Mouse (Mus musculus) urinary bladder, postnatal 36 days (tissue): ENCODE data around the gene Fzr1.

ENCODE experiments used
- DNase-seq, 2 experiments: peaks; one replicate each; pipeline ENCODE4 v3.0.0; 2022; ENCODE audit warnings: low spot score in 2 of 2, mixed read lengths in 1 of 2

Fzr1 gene

GRCm38 (mm10) chr10:81402227-81402765 is 24.0 kb upstream of the Fzr1 start:
- no peak for DNase-seq

- DNase-seq, result peak in 1 of 2 experiments; percentile 67
Observed at GRCm38 (mm10) chr10:81401521-81402226, 23.4 kb upstream of the Fzr1 start.

DNA sequence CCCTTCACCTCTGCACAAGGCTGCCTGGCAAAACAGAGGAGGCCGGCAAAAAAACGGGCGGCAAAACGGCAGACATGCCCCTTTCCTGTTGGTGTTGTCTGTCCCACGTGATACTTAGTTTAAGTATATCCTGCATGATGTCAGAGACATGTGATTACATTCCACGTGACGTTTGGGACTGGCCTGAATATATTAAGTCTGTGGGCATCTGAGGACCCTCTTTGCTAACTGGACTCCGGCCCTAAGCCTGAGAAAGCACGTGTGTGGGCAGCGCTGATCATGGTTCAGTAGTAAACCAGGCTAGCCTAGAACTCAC is 22.8 kb upstream of the Fzr1 start:
- no peak for DNase-seq

DNA sequence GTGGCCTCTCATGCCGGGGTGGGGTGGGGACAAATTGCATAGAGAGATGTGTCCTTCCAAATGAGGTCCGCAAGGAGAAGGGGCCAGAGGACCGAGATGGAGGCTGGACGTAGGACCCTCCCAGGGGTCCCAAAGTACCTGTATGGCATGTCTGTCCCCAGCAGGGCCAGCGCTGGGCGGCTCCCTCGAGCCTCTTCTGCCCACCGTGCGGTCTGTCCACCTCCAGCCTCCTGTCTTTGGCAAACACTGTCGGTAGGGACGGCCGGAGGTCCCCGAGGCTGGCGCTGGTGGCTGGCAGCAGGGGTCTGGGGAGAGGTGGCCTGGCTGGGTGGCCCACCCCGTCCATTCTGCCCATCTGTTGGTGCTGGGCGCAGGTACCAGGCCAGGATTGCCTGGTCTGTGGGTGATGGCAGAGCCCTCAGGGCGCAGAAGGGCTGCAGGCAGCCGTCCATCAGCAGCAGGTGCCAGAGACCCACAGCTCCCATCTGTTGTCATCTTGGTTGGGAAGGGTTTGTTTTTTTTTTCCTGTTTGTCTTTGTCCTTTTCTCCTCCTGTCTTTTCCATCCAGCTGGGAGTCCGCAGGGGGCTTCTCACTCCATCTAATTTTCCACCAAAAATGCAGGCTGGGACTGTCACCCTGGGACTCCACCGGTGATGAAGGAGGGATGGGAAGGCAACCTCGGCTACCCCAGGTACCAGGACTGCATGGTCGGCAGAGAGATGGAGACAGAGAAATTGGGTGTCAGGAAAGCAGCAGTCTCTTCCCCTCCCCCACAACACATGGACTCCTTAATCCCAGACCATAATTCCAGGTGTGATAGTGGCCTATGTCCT is 22.3 kb upstream of the Fzr1 start:
- DNase-seq, result no peak

GRCm38 (mm10) chr10:81399798-81400308 is 21.5 kb upstream of the Fzr1 start:
- no peak for DNase-seq

DNA sequence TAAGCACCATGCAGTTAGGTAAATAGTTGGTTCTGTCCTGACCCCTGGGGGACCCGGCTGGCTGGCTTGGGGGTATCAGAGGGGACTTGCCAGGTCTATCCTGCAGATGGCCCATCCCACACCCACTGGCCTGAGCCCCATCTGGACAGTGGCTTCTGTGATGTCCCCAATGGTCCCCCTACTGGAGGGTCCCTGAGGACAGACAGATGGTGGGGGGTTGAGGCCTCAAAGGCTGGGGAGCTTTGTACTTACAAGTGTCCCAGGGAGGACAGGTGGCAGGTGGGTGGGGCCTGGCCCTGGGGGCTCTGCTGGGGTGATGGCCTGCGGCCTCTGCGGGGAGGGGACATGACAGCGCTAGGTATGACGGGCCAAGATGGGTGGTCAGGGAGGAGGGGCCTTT is 21.0 kb upstream of the Fzr1 start:
- DNase-seq, result no peak

DNA sequence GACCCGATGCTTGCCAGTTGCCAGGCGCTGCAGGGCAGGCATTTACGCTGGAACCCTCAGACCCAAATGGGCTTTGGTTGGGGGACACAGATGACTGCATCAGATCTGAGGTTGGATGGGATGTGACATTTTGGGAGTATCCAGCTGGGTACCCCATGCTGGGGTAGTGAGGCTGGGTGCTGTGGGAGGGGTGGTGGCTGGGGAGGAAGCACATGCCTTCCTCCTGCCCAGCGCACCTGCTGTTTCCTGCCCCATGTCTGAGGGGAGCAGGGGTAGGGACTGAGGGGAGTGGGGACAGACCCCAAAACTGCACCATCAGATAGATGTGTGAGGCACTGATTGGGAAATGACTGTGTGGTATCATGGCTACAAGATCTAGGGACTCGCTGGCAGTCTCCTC is 18.4 kb upstream of the Fzr1 start:
- no peak for DNase-seq

DNA sequence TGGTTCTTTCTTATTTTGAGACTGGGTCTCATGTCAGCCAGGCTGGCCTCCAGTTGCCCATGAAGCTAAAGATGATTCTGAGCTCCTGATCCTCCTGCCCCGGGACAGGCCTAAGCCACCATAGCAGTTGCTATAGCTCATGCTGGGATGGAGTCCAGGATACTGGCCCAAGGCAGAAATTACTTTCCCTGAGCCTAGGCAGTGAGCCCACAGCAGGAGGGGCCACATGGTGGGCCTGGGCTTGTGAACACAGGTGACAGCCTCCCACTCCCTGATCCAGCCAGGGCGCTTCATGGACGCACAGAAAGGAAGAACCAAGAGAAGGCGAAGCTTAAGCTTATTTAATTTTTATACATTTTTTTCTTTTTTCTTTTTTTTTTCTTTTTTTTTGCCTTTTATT is 17.5 kb upstream of the Fzr1 start:
- DNase-seq, result no peak

DNA sequence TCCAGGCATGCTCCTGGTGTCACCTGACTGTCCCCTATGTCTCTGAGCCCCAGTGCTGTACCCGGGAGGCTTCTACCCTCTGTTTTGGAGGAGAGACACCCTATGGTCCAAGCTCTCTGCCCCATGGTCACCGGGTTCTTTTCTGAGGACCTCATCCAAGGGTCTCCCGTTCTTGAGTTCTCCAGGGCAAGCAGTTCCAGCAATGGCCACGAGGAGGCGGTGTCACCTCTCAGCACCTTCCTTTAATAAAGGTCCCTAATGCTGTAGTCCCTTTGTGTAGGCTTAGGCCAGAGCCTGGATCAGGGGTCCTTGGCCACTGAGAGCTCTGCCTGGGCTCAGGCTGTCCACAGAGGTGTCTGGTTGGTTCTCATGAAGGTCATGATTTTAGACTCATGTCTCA is 16.8 kb upstream of the Fzr1 start:
- DNase-seq, result peak in 1 of 2 experiments; percentile 59

DNA sequence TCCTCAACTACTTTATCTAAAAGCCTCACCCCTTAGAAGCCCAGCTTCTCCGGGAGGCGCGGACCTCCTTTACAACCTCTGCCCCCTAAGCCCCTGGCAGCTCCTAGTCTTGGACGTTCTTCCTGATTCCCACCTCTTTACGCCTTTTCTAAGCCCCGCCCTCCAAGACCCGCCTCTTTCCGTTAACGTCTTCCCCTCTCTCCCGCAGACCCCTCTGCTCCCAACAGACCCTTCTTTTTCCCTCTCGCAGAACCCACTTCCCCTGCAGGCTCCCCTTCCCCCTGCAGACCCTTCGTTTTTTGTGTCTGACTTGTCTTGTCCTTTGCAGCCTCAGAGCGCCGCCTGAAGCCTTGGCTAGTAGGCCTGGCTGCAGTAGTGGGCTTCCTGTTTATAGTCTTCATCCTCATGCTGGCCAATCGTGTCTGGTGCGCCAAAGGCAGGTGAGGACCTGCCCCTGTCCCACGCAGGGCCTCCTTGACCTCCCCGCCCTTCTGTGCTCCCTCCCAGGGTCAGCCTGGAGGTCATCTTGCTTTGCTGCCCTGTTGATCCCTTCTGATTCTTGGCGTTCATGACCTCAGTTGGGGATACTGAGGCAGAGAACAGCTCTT is 15.2 kb upstream of the Fzr1 start:
- no peak for DNase-seq

DNA sequence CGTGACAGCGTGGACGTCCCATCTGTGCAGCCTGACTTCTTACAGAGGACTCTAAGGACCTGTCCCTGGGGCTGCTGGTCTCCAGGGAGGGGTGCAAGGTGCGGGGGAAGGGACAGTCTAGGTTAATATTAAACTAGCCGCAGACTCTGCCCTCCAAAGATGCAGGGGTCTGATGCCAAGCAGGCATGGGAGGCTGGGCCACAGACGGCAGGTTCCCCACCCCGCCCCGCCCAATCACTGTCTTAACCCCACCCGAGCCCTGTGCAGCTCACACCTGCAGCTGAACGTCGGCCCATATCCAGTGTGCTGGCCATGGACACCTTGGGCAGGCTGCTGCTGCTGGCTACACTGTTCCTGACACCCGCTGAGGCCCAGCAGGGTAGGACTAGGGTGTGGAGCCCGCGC is 14.5 kb upstream of the Fzr1 start, which contains the start of gene Smim24:
Gene Smim24, plus strand, starts transcription at position 271 of the 405 bp plus-strand sequence.
- no peak for DNase-seq

DNA sequence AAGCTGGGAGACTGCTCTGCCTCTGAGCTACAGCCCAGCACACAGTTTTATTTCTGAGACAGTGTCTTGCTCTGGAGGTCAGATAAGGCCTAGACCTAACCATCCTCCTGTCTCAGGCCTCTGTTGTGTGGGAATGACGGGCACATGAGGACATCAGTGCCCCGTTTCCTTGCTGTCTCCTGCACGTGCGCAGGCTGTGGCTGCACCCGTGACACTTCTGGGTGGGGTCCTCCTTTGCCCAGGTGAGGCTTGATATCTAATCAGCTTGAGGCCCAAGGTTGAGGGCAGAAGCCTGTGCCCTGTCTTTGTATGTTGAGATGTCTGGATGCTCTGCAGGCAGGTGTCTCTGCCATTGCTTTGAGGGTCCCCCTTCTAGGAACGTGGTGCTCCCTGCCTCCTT is 14.0 kb upstream of the Fzr1 start:
- DNase-seq, result no peak

- no peak for DNase-seq
Observed at GRCm38 (mm10) chr10:81390678-81390965, 12.3 kb upstream of the Fzr1 start.

- DNase-seq, result peak in 1 of 2 experiments; percentile 72
Observed at GRCm38 (mm10) chr10:81389801-81390677, 11.7 kb upstream of the Fzr1 start.

DNA sequence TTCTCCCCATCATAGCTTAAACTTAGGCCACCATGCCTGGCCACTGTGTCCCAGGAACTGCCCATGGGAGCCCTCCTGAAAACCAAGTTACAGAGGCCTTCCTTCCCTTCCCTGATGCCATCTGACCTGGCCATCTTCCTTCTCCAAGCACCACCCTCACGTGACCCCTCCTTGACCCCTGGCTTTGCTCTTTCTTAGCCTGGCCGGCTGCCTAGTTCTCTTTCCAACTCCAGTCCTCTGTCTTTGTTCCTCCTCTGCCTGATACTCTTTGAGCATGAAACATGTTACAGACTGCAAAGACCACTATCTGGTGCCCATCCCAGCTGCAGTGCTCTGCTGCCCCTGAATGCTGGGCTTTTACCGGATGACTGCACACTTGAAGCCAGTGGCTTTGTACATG is 11.1 kb upstream of the Fzr1 start:
- DNase-seq, result peak in 1 of 2 experiments; percentile 53

DNA sequence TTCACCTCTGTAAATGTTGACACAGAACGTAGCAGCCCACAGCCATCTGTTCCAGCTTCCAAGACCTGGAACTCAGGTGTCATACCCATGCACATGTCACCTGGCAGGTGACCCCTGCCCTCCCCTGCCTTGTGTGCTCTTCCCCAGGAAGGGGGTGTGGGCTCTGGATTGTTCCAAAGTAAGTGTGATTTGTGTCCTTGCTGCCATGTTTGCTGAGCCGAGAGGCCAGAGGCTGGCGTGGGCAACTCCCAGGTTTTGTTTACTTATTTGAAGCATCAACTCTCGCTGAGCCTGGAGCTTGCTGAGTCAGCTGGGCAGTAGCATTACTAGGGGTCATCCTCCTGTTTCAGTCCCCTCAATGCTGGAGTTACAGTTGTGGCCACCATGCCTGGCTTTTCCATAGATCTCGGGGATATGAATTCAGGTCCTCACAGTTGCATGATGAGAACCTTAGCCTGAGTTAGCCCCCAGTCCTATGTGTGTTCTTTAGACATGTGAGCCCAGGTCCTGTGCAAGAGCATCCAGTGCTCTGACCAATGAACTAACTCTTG is 10.3 kb upstream of the Fzr1 start, which contains the start of gene Gm48552:
Gene Gm48552, plus strand, starts transcription at position 501 of the 551 bp plus-strand sequence.
- no peak for DNase-seq

DNA sequence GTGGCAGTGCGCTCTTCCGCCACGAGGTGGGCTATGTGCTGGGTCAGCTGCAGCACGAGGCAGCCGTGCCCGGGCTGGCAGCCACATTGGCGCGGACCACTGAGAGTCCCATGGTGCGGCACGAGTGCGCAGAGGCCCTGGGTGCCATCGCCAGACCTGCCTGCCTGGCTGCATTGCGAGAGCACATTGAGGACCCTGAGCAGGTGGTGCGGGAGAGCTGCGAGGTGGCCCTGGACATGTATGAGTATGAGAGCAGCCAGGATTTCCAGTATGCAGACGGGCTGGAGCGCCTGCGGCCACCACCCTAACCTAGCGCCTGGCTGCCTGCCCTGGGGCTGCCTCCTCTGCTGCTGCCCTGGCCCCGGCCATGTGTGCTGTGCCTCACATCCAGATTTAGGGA is 9.4 kb upstream of the Fzr1 start:
- no peak for DNase-seq

DNA sequence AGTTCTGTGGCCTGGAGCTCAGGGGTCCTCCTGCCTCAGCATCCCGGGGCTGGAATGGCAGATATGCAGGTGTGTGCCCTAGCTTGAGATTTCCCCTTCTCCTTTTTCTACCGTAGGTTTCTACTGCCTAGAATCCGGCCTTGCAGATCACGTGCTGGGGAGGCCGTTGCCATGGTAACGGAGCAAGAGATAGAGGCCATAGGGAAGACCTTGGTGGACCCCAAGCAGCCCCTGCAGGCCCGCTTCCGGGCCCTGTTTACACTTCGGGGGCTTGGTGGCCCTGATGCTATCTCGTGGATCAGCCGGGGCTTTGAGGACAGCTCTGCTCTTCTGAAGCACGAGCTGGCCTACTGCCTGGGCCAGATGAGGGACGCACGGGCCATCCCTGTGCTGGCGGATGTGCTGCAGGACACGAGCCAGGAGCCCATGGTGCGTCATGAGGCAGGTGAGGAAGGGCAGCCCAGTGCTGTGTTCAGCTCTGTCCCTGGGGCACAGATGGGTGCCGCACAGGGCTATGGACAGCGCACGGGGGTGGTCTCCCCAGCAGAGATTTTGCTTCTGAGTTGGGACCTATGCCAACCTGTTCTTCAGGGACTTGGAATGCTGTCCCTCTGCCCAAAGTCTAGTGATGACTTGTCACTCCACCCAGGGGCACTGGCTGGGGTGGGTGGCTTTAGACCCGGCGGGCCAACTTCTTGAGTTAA is 7.4 kb upstream of the Fzr1 start:
- no peak for DNase-seq

- DNase-seq, result no peak
Observed at GRCm38 (mm10) chr10:81384605-81384982, 6.3 kb upstream of the Fzr1 start.

DNA sequence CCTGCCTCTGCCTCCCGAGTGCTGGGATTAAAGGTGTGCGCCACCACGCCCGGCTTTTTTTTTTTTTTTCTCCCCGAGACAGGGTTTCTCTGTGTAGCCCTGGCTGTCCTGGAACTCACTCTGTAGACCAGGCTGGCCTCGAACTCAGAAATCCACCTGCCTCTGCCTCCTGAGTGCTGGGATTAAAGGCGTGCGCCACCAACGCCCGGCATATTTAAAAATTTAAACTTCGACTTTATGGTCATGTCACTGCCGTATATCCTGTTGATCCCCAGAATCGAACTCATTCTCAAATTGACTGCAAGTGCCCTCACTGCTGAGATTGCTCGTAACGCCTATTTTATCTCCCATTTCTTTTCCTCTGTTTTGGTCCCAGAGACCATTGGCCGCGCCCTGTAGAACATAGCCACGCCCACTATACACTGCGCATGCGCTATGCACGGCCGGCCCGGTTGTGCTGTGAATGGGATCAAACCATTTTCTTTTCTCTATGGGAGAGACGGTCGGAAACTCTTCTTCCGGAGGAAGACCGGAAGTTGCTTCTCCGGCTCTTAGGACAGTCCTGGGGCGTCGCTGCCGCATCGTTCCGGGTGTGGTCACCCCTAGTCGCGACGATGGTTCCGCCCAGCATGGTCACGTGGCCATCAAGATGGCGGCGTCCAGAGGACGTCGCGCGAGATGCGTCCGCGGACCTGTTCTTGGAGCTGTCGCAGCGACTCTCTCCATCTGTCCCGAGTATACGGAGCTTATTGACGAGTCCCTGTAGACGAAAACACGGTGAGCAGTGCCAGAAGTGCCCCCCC is 5.7 kb upstream of the Fzr1 start, which contains the start of the genes Dohh and Gm48551:
Gene Dohh, plus strand, starts transcription at position 627 of the 803 bp plus-strand sequence.
Gene Gm48551, plus strand, starts transcription at position 665 of the 803 bp plus-strand sequence.
- DNase-seq, result peak; percentile 98 to 99
